In genomic region chr12:50842744-50843143, GRCm38 (mm10) we compare ENCODE assay signal across 26 mouse cellular contexts.
DNase-seq lines count a peak whose midpoint lies in the region; ATAC-seq lines count a peak whose summit lies in the region.
"Had no signal": no experiment of that assay in that cellular context is flagged by ENCODE, and none has a peak within 500 bp of the region (broad histone marks: within the 10 kb centered on the region; RNA-seq: fewer than 3 reads in every experiment).

No protein-coding gene starts in this region.

- H3K4me1 ChIP-seq in embryonic facial prominence, embryonic 14.5 days (ENCODE audit: control insufficient read depth, insufficient read depth, low read length): no peaks in the 10 kb centered on the region
- H3K4me1 ChIP-seq in embryonic facial prominence, embryonic 10.5 days: no peaks in the 10 kb centered on the region
- H3K4me1 ChIP-seq: embryonic facial prominence, embryonic 15.5 days; hindbrain, embryonic 15.5 days had no signal

- H3K9me3 ChIP-seq in embryonic facial prominence, embryonic 14.5 days (ENCODE audit: control insufficient read depth, low read length): no peaks in the 10 kb centered on the region
- no peaks in the 10 kb centered on the region for H3K9me3 ChIP-seq in embryonic facial prominence, embryonic 10.5 days
- H3K9me3 ChIP-seq: embryonic facial prominence, embryonic 15.5 days; forebrain, embryonic 10.5 days; G1E; hindbrain, embryonic 12.5 days; hindbrain, embryonic 15.5 days had no signal

- H3K4me3 ChIP-seq in embryonic facial prominence, embryonic 14.5 days (ENCODE audit: low read depth, low read length): no peak overlapping the region
- no peak overlapping the region for H3K4me3 ChIP-seq in embryonic facial prominence, embryonic 10.5 days
- H3K4me3 ChIP-seq: embryonic facial prominence, embryonic 15.5 days; forebrain, embryonic 10.5 days; hindbrain, embryonic 12.5 days; hindbrain, embryonic 15.5 days had no signal

- no peaks in the 10 kb centered on the region for H3K27me3 ChIP-seq in embryonic facial prominence, embryonic 14.5 days (replicated peaks; ENCODE audit: control insufficient read depth, insufficient read depth, low read length)
- H3K27me3 ChIP-seq in embryonic facial prominence, embryonic 10.5 days (replicated peaks; ENCODE audit: low read depth, poor library complexity, severe bottlenecking): no peaks in the 10 kb centered on the region
- H3K27me3 ChIP-seq: CH12.LX; embryonic facial prominence, embryonic 15.5 days; hindbrain, embryonic 12.5 days; hindbrain, embryonic 15.5 days had no signal

- H3K36me3 ChIP-seq in embryonic facial prominence, embryonic 14.5 days (ENCODE audit: control insufficient read depth, insufficient read depth, low read length): no peaks in the 10 kb centered on the region
- no peaks in the 10 kb centered on the region for H3K36me3 ChIP-seq in embryonic facial prominence, embryonic 10.5 days (replicated peaks)
- H3K36me3 ChIP-seq: embryonic facial prominence, embryonic 15.5 days; forebrain, embryonic 10.5 days; G1E; hindbrain, embryonic 12.5 days; hindbrain, embryonic 15.5 days had no signal

- no peak overlapping the region for H3K4me2 ChIP-seq in embryonic facial prominence, embryonic 14.5 days (ENCODE audit: low read depth, low read length)
- H3K4me2 ChIP-seq: embryonic facial prominence, embryonic 15.5 days; heart, embryonic 11.5 days; hindbrain, embryonic 12.5 days; hindbrain, embryonic 15.5 days had no signal

- no peak overlapping the region for H3K27ac ChIP-seq in embryonic facial prominence, embryonic 14.5 days (replicated peaks; ENCODE audit: low read depth, low read length)
- H3K27ac ChIP-seq in embryonic facial prominence, embryonic 10.5 days (replicated peaks): no peak overlapping the region
- H3K27ac ChIP-seq: embryonic facial prominence, embryonic 15.5 days; forebrain, embryonic 10.5 days; hindbrain, embryonic 12.5 days; hindbrain, embryonic 15.5 days had no signal

- WGBS in embryonic facial prominence, embryonic 14.5 days: 80% methylated on average over 6 of the region's 6 CpGs
- WGBS in embryonic facial prominence, embryonic 10.5 days: 93% methylated on average over 6 of the region's 6 CpGs

- DNase-seq in embryonic facial prominence, embryonic 14.5 days (ENCODE audit: low spot score): peak; percentile 16
- DNase-seq in embryonic facial prominence, embryonic 10.5 days (ENCODE audit: low spot score): no peak
- DNase-seq in right cerebral cortex, adult 18-20 months: peak; percentile 4
- no peak for DNase-seq in right cerebral cortex, postnatal 25 days
- peak; percentile 17 for DNase-seq in gonadal fat pad, adult 2 months (ENCODE audit: low read depth)
- no peak for DNase-seq in thymus, postnatal 25 days
- DNase-seq: adrenal gland, postnatal 10 days; adrenal gland, postnatal 36 days; cerebellum, adult 11-12 months; cerebellum, adult 8-10 months; cerebellum, postnatal 10 days; cerebellum, postnatal 36 days; embryo, embryonic 11 days; gastrocnemius, postnatal 10 days; gastrocnemius, postnatal 36 days; heart, adult 11 months had no signal

- ATAC-seq in embryonic facial prominence, embryonic 14.5 days (ENCODE audit: low read depth): 0 out of 2 replicates have a peak, but pooled peaks have one; percentile 37
- ATAC-seq: forebrain, embryonic 14.5 days; intestine, postnatal 0 days; Patski had no signal

- no peak overlapping the region for H3K9ac ChIP-seq in embryonic facial prominence, embryonic 14.5 days (ENCODE audit: low read depth, low read length)
- H3K9ac ChIP-seq: embryonic facial prominence, embryonic 15.5 days; hindbrain, embryonic 12.5 days; hindbrain, embryonic 15.5 days had no signal

Comparison
In these comparisons a context has a peak if more than half of its experiments do, and no peak if none do; other contexts are left out.
1. DNase-seq: peak in embryonic facial prominence, embryonic 14.5 days (single experiment), right cerebral cortex, adult 18-20 months (single experiment) and gonadal fat pad, adult 2 months (single experiment); none in embryonic facial prominence, embryonic 10.5 days (single experiment), right cerebral cortex, postnatal 25 days (single experiment) and thymus, postnatal 25 days (single experiment).